Mouse (Mus musculus): ENCODE measurements around the gene Vopp1. TPM values are rescaled to one million over a fixed set of nuclear protein-coding genes. Genes with fewer than 3 reads are reported as not detected.

Gene Vopp1
- total and polyA plus RNA-seq, 2 experiments from 2014 or later: 16.2 to 20.3 TPM

GRCm38 (mm10) chr6:57702743-57703499 is 122.0 kb downstream of the Vopp1 start:
- ATAC-seq (ENCODE audit: insufficient read depth, low read depth) (peak; percentile 100), DNase-seq (ENCODE audit: low spot score) (peak; percentile 95)
- Histone ChIP-seq H3K27me3 (ENCODE audit: control insufficient read depth, insufficient read depth, low read length) (no peaks in the 10 kb centered on the region), H3K4me1 (ENCODE audit: control insufficient read depth, insufficient read depth) (peaks cover 10% of the 10 kb centered on the region; the same call in 1 of the 2 replicates), H3K9ac (replicated peaks; ENCODE audit: low read depth, low read length) (peak overlapping the region; percentile 88), H3K27ac (ENCODE audit: low read depth) (peak overlapping the region; percentile 94), H3K4me2 (ENCODE audit: low read depth, low read length) (peak overlapping the region; percentile 79), H3K36me3 (replicated peaks; ENCODE audit: control insufficient read depth, insufficient read depth, low read length) (no peaks in the 10 kb centered on the region), H3K4me3 (ENCODE audit: low read depth, low read length) (peak overlapping the region; percentile 91), H3K9me3 (replicated peaks; ENCODE audit: control insufficient read depth, low read length) (no peaks in the 10 kb centered on the region)
- TF ChIP-seq EP300 (IDR thresholded peaks at IDR 0.05; ENCODE audit: low read depth) (peak; percentile 60; the same call in 1 of the 2 replicates), CTCF (IDR thresholded peaks at IDR 0.05; ENCODE audit: low read depth) (no peak)
- WGBS: under 1% methylated on average over 59 of the region's 59 CpGs

GRCm38 (mm10) chr6:57702376-57702742 is 122.6 kb downstream of the Vopp1 start, which contains the start of gene Lancl2:
Lancl2 (plus strand) TSS chr6:57702540.
- Histone ChIP-seq H3K27ac (ENCODE audit: low read depth) (peak within 1 kb of the TSS; percentile 94), H3K4me2 (ENCODE audit: low read depth, low read length) (peak within 1 kb of the TSS; percentile 79), H3K36me3 (replicated peaks; ENCODE audit: control insufficient read depth, insufficient read depth, low read length) (no peaks in the 10 kb centered on the region), H3K9me3 (replicated peaks; ENCODE audit: control insufficient read depth, low read length) (no peaks in the 10 kb centered on the region), H3K4me1 (ENCODE audit: control insufficient read depth, insufficient read depth) (peaks cover 10% of the 10 kb centered on the region; the same call in 1 of the 2 replicates), H3K4me3 (ENCODE audit: low read depth, low read length) (peak within 1 kb of the TSS; percentile 91), H3K27me3 (ENCODE audit: control insufficient read depth, insufficient read depth, low read length) (no peaks in the 10 kb centered on the region), H3K9ac (replicated peaks; ENCODE audit: low read depth, low read length) (peak within 1 kb of the TSS; percentile 88)
- ATAC-seq (ENCODE audit: insufficient read depth, low read depth) (0 out of 2 replicates have a peak, but pooled peaks have one; percentile 1), DNase-seq (ENCODE audit: low spot score) (no peak)
- TF ChIP-seq CTCF (IDR thresholded peaks at IDR 0.05; ENCODE audit: low read depth): no peak
- no peak for TF ChIP-seq EP300 (IDR thresholded peaks at IDR 0.05; ENCODE audit: low read depth)
- WGBS: under 1% methylated on average over 10 of the region's 10 CpGs

- no peaks in the 10 kb centered on the region for H3K36me3 ChIP-seq (replicated peaks; ENCODE audit: control insufficient read depth, insufficient read depth, low read length)
- no peaks in the 10 kb centered on the region for H3K9me3 ChIP-seq (replicated peaks; ENCODE audit: control insufficient read depth, low read length)
- no peak overlapping the region for H3K27ac ChIP-seq (ENCODE audit: low read depth)
- H3K4me3 ChIP-seq (ENCODE audit: low read depth, low read length): no peak overlapping the region
- H3K4me2 ChIP-seq (ENCODE audit: low read depth, low read length): no peak overlapping the region
- H3K27me3 ChIP-seq (ENCODE audit: control insufficient read depth, insufficient read depth, low read length): no peaks in the 10 kb centered on the region
- H3K4me1 ChIP-seq (ENCODE audit: control insufficient read depth, insufficient read depth): peaks cover 10% of the 10 kb centered on the region; the same call in 1 of the 2 replicates
- DNase-seq (ENCODE audit: low spot score) (no peak), ATAC-seq (ENCODE audit: insufficient read depth, low read depth) (no peak)
- no peak for TF ChIP-seq EP300 (IDR thresholded peaks at IDR 0.05; ENCODE audit: low read depth)
- TF ChIP-seq CTCF (IDR thresholded peaks at IDR 0.05; ENCODE audit: low read depth): no peak
- WGBS: 64% methylated on average over 4 of the region's 4 CpGs
- H3K9ac ChIP-seq (replicated peaks; ENCODE audit: low read depth, low read length): no peak overlapping the region
These were observed 123.3 kb downstream of the Vopp1 start for GRCm38 (mm10) chr6:57701686-57702085.

- DNase-seq (ENCODE audit: low spot score) (no peak), ATAC-seq (ENCODE audit: insufficient read depth, low read depth) (no peak)
- H3K27me3 ChIP-seq (ENCODE audit: control insufficient read depth, insufficient read depth, low read length): no peaks in the 10 kb centered on the region
- no peak overlapping the region for H3K27ac ChIP-seq (ENCODE audit: low read depth)
- H3K9me3 ChIP-seq (replicated peaks; ENCODE audit: control insufficient read depth, low read length): no peaks in the 10 kb centered on the region
- H3K36me3 ChIP-seq (replicated peaks; ENCODE audit: control insufficient read depth, insufficient read depth, low read length): peaks cover 15% of the 10 kb centered on the region
- no peak overlapping the region for H3K9ac ChIP-seq (replicated peaks; ENCODE audit: low read depth, low read length)
- H3K4me3 ChIP-seq (ENCODE audit: low read depth, low read length): no peak overlapping the region
- no peak for TF ChIP-seq EP300 (IDR thresholded peaks at IDR 0.05; ENCODE audit: low read depth)
- no peak for TF ChIP-seq CTCF (IDR thresholded peaks at IDR 0.05; ENCODE audit: low read depth)
- H3K4me1 ChIP-seq (ENCODE audit: control insufficient read depth, insufficient read depth): no peaks in the 10 kb centered on the region
- 77% methylated on average over 3 of the region's 3 CpGs for WGBS
- H3K4me2 ChIP-seq (ENCODE audit: low read depth, low read length): no peak overlapping the region
These were observed 131.8 kb downstream of the Vopp1 start for GRCm38 (mm10) chr6:57693116-57693515.

GRCm38 (mm10) chr6:57691467-57692261 is 133.3 kb downstream of the Vopp1 start, which contains the start of gene Pyurf:
Pyurf (minus strand) TSS chr6:57692078.
- Histone ChIP-seq H3K9me3 (replicated peaks; ENCODE audit: control insufficient read depth, low read length) (no peaks in the 10 kb centered on the region), H3K4me2 (ENCODE audit: low read depth, low read length) (peak within 1 kb of the TSS; percentile 71), H3K9ac (replicated peaks; ENCODE audit: low read depth, low read length) (peak within 1 kb of the TSS; percentile 79), H3K4me3 (ENCODE audit: low read depth, low read length) (peak within 1 kb of the TSS; percentile 66), H3K27me3 (ENCODE audit: control insufficient read depth, insufficient read depth, low read length) (no peaks in the 10 kb centered on the region), H3K4me1 (ENCODE audit: control insufficient read depth, insufficient read depth) (no peaks in the 10 kb centered on the region), H3K36me3 (replicated peaks; ENCODE audit: control insufficient read depth, insufficient read depth, low read length) (peaks cover 27% of the 10 kb centered on the region), H3K27ac (ENCODE audit: low read depth) (peak within 1 kb of the TSS; percentile 98)
- TF ChIP-seq CTCF (IDR thresholded peaks at IDR 0.05; ENCODE audit: low read depth) (no peak), EP300 (IDR thresholded peaks at IDR 0.05; ENCODE audit: low read depth) (no peak)
- peak; percentile 98 for ATAC-seq (ENCODE audit: insufficient read depth, low read depth)
- WGBS: under 1% methylated on average over 50 of the region's 52 CpGs
- DNase-seq (ENCODE audit: low spot score): peak; percentile 87

Data from heart, postnatal 0 days (tissue).